Mouse (Mus musculus) cerebellum, adult 2 months (tissue): ENCODE data around the gene Nemf. TPM values are rescaled to one million over a fixed set of nuclear protein-coding genes. Genes with fewer than 3 reads are reported as not detected.

Experiments used
- DNase-seq, 2 experiments: peaks; one replicate each; pipeline ENCODE4 v3.0.0; 2021
- H3K27ac ChIP-seq: fragments of 200-500 bp; 2 replicates; pipeline ENCODE4 v1.5.1; 2012; ENCODE audit warnings: low read length, control low read depth, inconsistent platforms; ENCODE audit not compliant: insufficient read depth
- H3K27me3 ChIP-seq: fragments of 200-500 bp; 2 replicates; pipeline ENCODE4 v1.6.1; 2012; ENCODE audit warnings: inconsistent platforms, mild to moderate bottlenecking, low read length, moderate library complexity; ENCODE audit not compliant: control insufficient read depth, insufficient read depth
- H3K4me1 ChIP-seq: fragments of 200-500 bp; 2 replicates; pipeline ENCODE4 v1.6.1; 2011; ENCODE audit warnings: low read length; ENCODE audit not compliant: control insufficient read depth, insufficient read depth
- H3K4me3 ChIP-seq: fragments of 200-500 bp; replicated peaks from 2 replicates; pipeline ENCODE3; 2011; ENCODE audit warnings: mild to moderate bottlenecking, low read depth, low read length, control low read depth; ENCODE audit not compliant: insufficient read depth
- CTCF ChIP-seq: fragments of 200-500 bp; IDR thresholded peaks from 2 replicates; pipeline ENCODE4 v1.5.1; 2011; ENCODE audit warnings: low read depth, mild to moderate bottlenecking, control low read depth, low read length, moderate library complexity, borderline replicate concordance; ENCODE audit not compliant: insufficient read depth
- POLR2A ChIP-seq: fragments of 200-500 bp; IDR thresholded peaks from 2 replicates; pipeline ENCODE4 v1.6.1; 2011; ENCODE audit warnings: low read length, control low read depth, borderline replicate concordance; ENCODE audit not compliant: insufficient read depth
- WGBS: fragments of 180-500 bp; shearing (Covaris S2); methylation state at CpG from one replicate; pipeline ENCODE4 v1.1.7; 2018; 5-methylcytosine and 5-hydroxymethylcytosine counted together
- polyA plus RNA-seq: library from polyadenylated mRNA; depleted of rRNA; stranded (reverse); fragments of >200 nt; gene quantifications from 2 replicates; pipeline ENCODE4 v1.2.3, GENCODE M21; 2012

Nemf gene
- polyA plus RNA-seq, 1 experiment: 43.8 TPM

- no peak for DNase-seq
- no peaks in the 10 kb centered on the region for H3K27me3 ChIP-seq
- H3K27ac ChIP-seq: no peak overlapping the region
- H3K4me1 ChIP-seq: no peaks in the 10 kb centered on the region
- no peak for TF ChIP-seq CTCF
- no peak for TF ChIP-seq POLR2A
- no peak overlapping the region for H3K4me3 ChIP-seq
- 94% methylated on average over 4 of the region's 4 CpGs for WGBS
Measured at GRCm38 (mm10) chr12:69309659-69310058, 47.3 kb downstream of the Nemf start.

GRCm38 (mm10) chr12:69306333-69306732, 50.6 kb downstream of the Nemf start:
- Histone ChIP-seq H3K27ac (no peak overlapping the region), H3K4me3 (no peak overlapping the region), H3K4me1 (no peaks in the 10 kb centered on the region), H3K27me3 (no peaks in the 10 kb centered on the region)
- no peak for DNase-seq
- TF ChIP-seq CTCF (no peak), POLR2A (no peak)
- WGBS: 71% methylated on average over 7 of the region's 7 CpGs

GRCm38 (mm10) chr12:69304051-69304450, 52.9 kb downstream of the Nemf start:
- no peaks in the 10 kb centered on the region for H3K27me3 ChIP-seq
- no peak for TF ChIP-seq POLR2A
- no peak for TF ChIP-seq CTCF
- DNase-seq: no peak
- no peak overlapping the region for H3K27ac ChIP-seq
- no peaks in the 10 kb centered on the region for H3K4me1 ChIP-seq
- 95% methylated on average over 2 of the region's 2 CpGs for WGBS
- H3K4me3 ChIP-seq: no peak overlapping the region

- WGBS: 91% methylated on average over 12 of the region's 12 CpGs
- no peak overlapping the region for H3K27ac ChIP-seq
- no peak for DNase-seq
- H3K4me3 ChIP-seq: no peak overlapping the region
- H3K4me1 ChIP-seq: no peaks in the 10 kb centered on the region
- H3K27me3 ChIP-seq: no peaks in the 10 kb centered on the region
- TF ChIP-seq POLR2A (no peak), CTCF (no peak)
Measured at GRCm38 (mm10) chr12:69302171-69302570, 54.8 kb downstream of the Nemf start.

- TF ChIP-seq POLR2A (no peak), CTCF (no peak)
- no peak overlapping the region for H3K4me3 ChIP-seq
- H3K27ac ChIP-seq: no peak overlapping the region
- 86% methylated on average over 2 of the region's 2 CpGs for WGBS
- no peaks in the 10 kb centered on the region for H3K27me3 ChIP-seq
- H3K4me1 ChIP-seq: peaks cover 5% of the 10 kb centered on the region; the same call in 1 of the 2 replicates
- no peak for DNase-seq
Measured at GRCm38 (mm10) chr12:69300391-69300790, 56.6 kb downstream of the Nemf start.

- Histone ChIP-seq H3K4me1 (peaks cover 6% of the 10 kb centered on the region; the same call in 1 of the 2 replicates), H3K27ac (no peak overlapping the region), H3K4me3 (no peak overlapping the region), H3K27me3 (no peaks in the 10 kb centered on the region)
- WGBS: 74% methylated on average over 3 of the region's 3 CpGs
- DNase-seq: no peak
- TF ChIP-seq POLR2A: no peak
- no peak for TF ChIP-seq CTCF
Measured at GRCm38 (mm10) chr12:69299831-69300230, 57.1 kb downstream of the Nemf start.

GRCm38 (mm10) chr12:69299231-69299630, 57.7 kb downstream of the Nemf start:
- 19% methylated on average over 12 of the region's 12 CpGs for WGBS
- Histone ChIP-seq H3K4me3 (peak overlapping the region; percentile 19), H3K27me3 (no peaks in the 10 kb centered on the region), H3K27ac (no peak overlapping the region), H3K4me1 (peaks cover 6% of the 10 kb centered on the region; the same call in 1 of the 2 replicates)
- DNase-seq: peak; percentile 37 to 49
- TF ChIP-seq CTCF (no peak), POLR2A (no peak)

- peaks cover 6% of the 10 kb centered on the region; the same call in 1 of the 2 replicates for H3K4me1 ChIP-seq
- no peak overlapping the region for H3K4me3 ChIP-seq
- H3K27ac ChIP-seq: no peak overlapping the region
- WGBS: 74% methylated on average over 4 of the region's 4 CpGs
- TF ChIP-seq CTCF (no peak), POLR2A (no peak)
- DNase-seq: peak in 1 of 2 experiments; percentile 11
- H3K27me3 ChIP-seq: no peaks in the 10 kb centered on the region
Measured at GRCm38 (mm10) chr12:69298281-69298680, 58.7 kb downstream of the Nemf start.
